Mouse (Mus musculus): ENCODE measurements around the gene Ttf1. TPM values are rescaled to one million over a fixed set of nuclear protein-coding genes. Genes with fewer than 3 reads are reported as not detected.
"Not testable (repeated sequence)": the region's sequence is repeated elsewhere in the genome, so short reads cannot be mapped to it uniquely, and the experiment has no call there.

Ttf1 gene
- polyA plus RNA-seq, 1 experiment from 2014 or later = 7.7 TPM

DNA sequence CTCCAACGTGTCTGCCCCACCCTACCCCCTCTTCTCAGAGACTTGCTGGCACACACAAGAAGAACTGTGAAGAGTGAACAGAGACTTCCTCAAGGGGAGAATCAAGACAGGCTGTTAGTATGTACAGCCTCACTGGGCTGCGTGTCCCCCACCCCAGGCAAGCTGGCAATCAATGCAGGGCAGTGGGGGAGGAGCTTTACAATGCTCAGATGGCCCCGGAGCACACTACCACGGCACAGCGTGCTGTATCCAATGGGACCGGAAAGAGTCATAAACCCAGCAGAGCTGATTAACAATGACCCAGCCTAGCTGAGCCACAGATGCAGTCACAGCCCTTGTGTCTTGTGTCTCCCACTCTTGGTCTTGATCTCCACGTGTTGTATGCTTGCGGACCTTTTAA lies 38.7 kb downstream of the Ttf1 start:
- Histone ChIP-seq H3K4me1 (ENCODE audit: control insufficient read depth, insufficient read depth, low read length) (no peaks in the 10 kb centered on the region), H3K4me2 (ENCODE audit: low read length) (no peak overlapping the region), H3K27ac (ENCODE audit: low read length) (no peak overlapping the region), H3K36me3 (ENCODE audit: control insufficient read depth, insufficient read depth, low read length) (no peaks in the 10 kb centered on the region), H3K9ac (ENCODE audit: low read depth, low read length) (no peak overlapping the region), H3K27me3 (ENCODE audit: control insufficient read depth, insufficient read depth, low read depth, low read length) (no peaks in the 10 kb centered on the region), H3K9me3 (replicated peaks; ENCODE audit: control insufficient read depth, low read length, poor library complexity, severe bottlenecking) (no peaks in the 10 kb centered on the region), H3K4me3 (ENCODE audit: low read depth, low read length) (no peak overlapping the region)
- ATAC-seq = no peak
- WGBS = 75% methylated on average over 8 of the region's 8 CpGs

DNA sequence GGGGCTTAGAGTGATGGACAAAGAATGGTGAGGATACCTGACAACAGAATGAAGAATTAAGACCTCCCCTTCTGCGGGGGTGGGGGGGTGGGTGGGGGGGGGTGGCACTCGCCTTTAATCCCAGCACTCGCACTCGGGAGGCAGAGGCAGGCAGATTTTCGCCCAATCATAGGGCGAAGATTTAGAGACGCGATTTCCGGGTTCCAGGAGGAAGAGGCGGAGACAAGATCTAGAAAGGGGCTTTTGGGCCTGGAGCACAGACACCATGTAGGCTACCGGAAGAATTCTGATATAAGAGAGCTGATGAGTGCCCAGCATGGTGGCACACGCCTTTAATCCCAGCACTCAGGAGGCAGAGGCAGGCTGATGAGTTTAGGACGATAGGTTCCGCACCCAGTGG lies 39.6 kb downstream of the Ttf1 start:
- WGBS = 92% methylated on average over 14 of the region's 14 CpGs
- H3K4me1 ChIP-seq (ENCODE audit: control insufficient read depth, insufficient read depth, low read length) = no peaks in the 10 kb centered on the region
- no peak overlapping the region for H3K9ac ChIP-seq (ENCODE audit: low read depth, low read length)
- no peaks in the 10 kb centered on the region for H3K36me3 ChIP-seq (ENCODE audit: control insufficient read depth, insufficient read depth, low read length)
- H3K27me3 ChIP-seq (ENCODE audit: control insufficient read depth, insufficient read depth, low read depth, low read length) = no peaks in the 10 kb centered on the region
- no peak for ATAC-seq
- H3K27ac ChIP-seq (ENCODE audit: low read length) = no peak overlapping the region
- H3K4me3 ChIP-seq (ENCODE audit: low read depth, low read length) = no peak overlapping the region
- H3K9me3 ChIP-seq (replicated peaks; ENCODE audit: control insufficient read depth, low read length, poor library complexity, severe bottlenecking) = no peaks in the 10 kb centered on the region
- no peak overlapping the region for H3K4me2 ChIP-seq (ENCODE audit: low read length)

DNA sequence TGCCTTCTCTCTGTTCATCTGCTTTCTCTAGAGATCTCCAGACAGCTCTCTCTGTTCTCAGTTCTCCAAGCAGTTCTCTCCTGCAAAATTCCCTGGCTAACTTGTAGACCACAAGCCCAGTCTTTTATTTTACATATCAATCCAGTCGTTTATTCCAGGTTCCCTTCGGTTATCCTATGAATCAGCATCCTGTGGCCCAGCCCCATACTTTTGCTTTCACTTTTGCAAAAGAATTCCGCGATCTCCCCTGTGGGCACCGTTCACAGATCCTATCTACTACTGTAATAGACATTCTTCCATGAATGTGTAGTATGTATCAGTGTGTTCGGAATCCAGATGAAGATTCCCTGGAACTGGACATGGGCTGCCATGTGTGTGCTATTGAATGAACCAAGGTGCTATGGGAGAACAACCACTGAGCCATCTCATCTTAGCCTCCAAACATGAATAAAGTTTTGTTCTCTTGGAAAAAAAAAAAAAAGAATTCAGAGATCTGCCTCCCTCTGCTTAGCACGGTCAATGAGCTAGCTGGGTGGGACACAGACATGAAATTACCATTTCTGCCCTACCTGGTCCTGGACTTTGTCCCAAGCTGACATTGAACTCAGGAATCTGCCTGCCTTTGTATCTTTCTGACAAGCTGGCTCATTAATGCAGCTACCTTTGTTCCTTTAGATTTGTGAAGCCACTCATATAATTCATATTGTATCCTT lies 40.9 kb downstream of the Ttf1 start:
- Histone ChIP-seq H3K27ac (ENCODE audit: low read length) (no peak overlapping the region), H3K4me1 (ENCODE audit: control insufficient read depth, insufficient read depth, low read length) (no peaks in the 10 kb centered on the region), H3K4me3 (ENCODE audit: low read depth, low read length) (no peak overlapping the region), H3K36me3 (ENCODE audit: control insufficient read depth, insufficient read depth, low read length) (no peaks in the 10 kb centered on the region), H3K9me3 (replicated peaks; ENCODE audit: control insufficient read depth, low read length, poor library complexity, severe bottlenecking) (no peaks in the 10 kb centered on the region), H3K9ac (ENCODE audit: low read depth, low read length) (no peak overlapping the region), H3K4me2 (ENCODE audit: low read length) (no peak overlapping the region), H3K27me3 (ENCODE audit: control insufficient read depth, insufficient read depth, low read depth, low read length) (no peaks in the 10 kb centered on the region)
- WGBS = 82% methylated on average over 7 of the region's 7 CpGs
- ATAC-seq = no peak

DNA sequence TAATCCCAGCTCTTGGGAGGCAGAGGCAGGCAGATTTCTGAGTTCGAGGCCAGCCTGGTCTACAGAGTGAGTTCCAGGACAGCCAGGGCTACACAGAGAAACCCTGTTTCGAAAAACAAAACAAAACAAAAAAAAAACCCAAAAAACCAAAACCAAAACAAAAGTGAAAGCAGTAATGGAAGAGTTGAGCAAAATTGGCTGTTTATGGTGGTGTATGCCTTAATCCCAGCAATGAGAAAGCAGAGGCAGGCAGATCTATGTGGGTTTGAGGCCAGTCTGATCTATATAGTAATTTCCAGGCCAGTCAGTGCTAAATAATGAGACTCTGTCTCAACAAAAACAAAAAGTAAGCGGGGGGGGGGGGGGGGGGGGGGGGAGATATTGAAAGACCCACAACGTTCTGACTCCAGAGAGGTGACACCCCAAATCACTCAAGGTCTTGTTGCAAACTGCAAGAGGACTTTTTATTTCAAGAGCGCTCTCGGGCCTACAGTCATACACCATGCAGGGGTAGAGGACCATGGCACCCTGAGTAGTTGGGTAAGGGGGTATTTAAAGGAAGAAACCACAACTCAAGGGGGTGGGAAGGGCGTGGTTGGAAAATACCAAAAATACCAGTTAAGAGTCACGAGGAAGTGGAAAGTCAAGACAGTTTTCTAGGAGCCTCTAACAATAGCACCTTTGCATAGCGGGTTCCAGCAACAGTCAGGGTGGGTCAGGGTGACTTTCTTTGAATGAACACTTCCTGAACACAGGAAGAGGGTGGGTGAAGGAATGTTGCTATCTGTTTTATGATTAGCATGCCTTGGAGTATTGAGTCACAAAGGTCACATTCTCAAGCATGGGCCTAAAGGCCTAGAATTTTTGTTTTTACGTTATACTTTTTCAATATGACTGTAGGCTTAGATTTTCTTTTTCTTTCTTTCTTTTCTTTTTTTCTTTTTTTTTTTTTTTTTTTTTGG lies 42.6 kb downstream of the Ttf1 start:
- 83% methylated on average over 9 of the region's 10 CpGs for WGBS

DNA sequence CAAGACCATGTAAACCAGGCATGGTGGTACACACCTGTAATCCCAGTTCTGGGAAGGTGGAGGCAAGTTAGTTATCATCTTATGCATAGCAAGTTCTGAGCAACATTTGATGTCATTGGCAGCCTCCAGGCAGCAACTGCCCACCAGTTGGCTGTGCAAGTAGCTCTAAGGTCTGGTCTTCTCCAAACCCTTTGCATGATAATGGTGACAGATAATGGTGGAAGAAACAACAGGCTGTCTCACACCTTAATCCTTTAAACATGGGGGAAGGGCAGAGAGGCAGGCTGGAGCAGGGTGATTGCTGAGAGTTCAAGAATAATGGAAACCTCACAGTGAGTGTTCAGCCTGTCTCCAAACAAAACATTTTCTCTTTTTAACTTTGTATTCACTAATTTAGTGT lies 60.9 kb downstream of the Ttf1 start:
- no peak overlapping the region for H3K27ac ChIP-seq (ENCODE audit: low read length)
- H3K4me3 ChIP-seq (ENCODE audit: low read depth, low read length) = no peak overlapping the region
- H3K9me3 ChIP-seq (replicated peaks; ENCODE audit: control insufficient read depth, low read length, poor library complexity, severe bottlenecking) = no peaks in the 10 kb centered on the region
- H3K4me2 ChIP-seq (ENCODE audit: low read length) = no peak overlapping the region
- H3K27me3 ChIP-seq (ENCODE audit: control insufficient read depth, insufficient read depth, low read depth, low read length) = no peaks in the 10 kb centered on the region
- peaks cover under 1% of the 10 kb centered on the region for H3K4me1 ChIP-seq (ENCODE audit: control insufficient read depth, insufficient read depth, low read length)
- H3K9ac ChIP-seq (ENCODE audit: low read depth, low read length) = no peak overlapping the region
- no peak for ATAC-seq
- H3K36me3 ChIP-seq (ENCODE audit: control insufficient read depth, insufficient read depth, low read length) = no peaks in the 10 kb centered on the region

More for the DNA sequence above, 42.6 kb downstream of the Ttf1 start:
- H3K9me3 ChIP-seq (replicated peaks; ENCODE audit: control insufficient read depth, low read length, poor library complexity, severe bottlenecking); H3K4me3 ChIP-seq (ENCODE audit: low read depth, low read length); H3K27ac ChIP-seq (ENCODE audit: low read length); H3K4me1 ChIP-seq (ENCODE audit: control insufficient read depth, insufficient read depth, low read length); H3K9ac ChIP-seq (ENCODE audit: low read depth, low read length); ATAC-seq; H3K27me3 ChIP-seq (ENCODE audit: control insufficient read depth, insufficient read depth, low read depth, low read length); H3K4me2 ChIP-seq (ENCODE audit: low read length); H3K36me3 ChIP-seq (ENCODE audit: control insufficient read depth, insufficient read depth, low read length): not testable (repeated sequence)

DNA sequence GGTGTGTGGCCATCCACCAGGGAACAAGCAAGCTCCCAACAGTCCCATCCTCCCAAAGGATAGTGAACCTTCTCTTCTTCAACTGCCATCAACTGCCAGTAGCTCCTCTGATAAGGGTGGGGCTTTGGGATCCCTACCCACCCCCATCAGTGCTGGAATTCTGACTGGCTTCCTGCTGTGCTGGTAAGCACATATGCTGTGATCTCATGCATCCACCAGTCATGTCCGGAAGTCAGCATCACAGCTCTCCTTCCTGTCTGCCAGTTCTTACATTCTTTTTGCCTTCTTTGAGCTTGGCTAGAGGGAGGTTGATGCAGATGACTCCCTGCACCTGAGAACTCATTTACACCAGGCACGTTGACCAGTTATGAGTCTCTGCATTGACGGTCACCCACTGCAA lies 62.4 kb downstream of the Ttf1 start:
- no peaks in the 10 kb centered on the region for H3K9me3 ChIP-seq (replicated peaks; ENCODE audit: control insufficient read depth, low read length, poor library complexity, severe bottlenecking)
- H3K4me1 ChIP-seq (ENCODE audit: control insufficient read depth, insufficient read depth, low read length) = peaks cover 10% of the 10 kb centered on the region
- 86% methylated on average over 3 of the region's 3 CpGs for WGBS

DNA sequence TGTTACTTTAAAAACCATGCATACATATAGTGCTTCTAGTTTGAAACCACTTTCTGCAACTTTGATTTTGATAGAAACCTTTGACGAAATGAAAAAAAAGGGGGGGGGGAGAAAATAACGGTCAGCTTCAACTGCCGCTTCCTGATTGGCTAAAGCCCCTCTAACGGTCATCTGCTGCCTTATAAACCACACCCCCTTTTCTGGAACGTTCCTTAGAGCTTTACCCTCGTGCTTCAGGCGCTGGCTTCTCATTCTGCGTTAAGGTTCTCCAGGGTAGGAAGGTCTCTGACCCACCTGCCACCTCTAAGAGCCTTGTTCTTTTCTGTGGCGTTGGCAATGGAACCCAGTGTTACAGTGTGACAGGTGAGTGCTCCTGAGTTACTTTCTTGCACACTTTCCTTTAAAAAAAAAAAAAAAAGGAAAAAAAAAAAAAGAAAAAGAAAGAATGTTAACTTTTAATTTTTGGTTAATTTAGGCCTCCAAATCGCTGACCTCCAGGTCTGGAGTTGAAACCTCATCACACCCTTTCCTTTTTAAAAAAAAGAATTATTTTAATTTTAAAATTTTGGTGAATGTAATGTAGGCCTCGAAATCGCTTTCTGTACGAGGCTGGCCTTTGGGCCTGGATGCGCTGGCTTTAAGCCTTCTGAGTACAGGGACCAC lies 64.0 kb downstream of the Ttf1 start, which contains the start of gene Setx:
Gene Setx (plus strand): TSS at position 275 of the 663 bp plus-strand sequence.
- H3K4me2 ChIP-seq (ENCODE audit: low read length) = peak within 1 kb of the TSS; percentile 75
- H3K4me3 ChIP-seq (ENCODE audit: low read depth, low read length) = peak within 1 kb of the TSS; percentile 85
- H3K36me3 ChIP-seq (ENCODE audit: control insufficient read depth, insufficient read depth, low read length) = peaks cover 3% of the 10 kb centered on the region
- WGBS = 67% methylated on average over 14 of the region's 14 CpGs
- peak within 1 kb of the TSS; percentile 90 for H3K27ac ChIP-seq (ENCODE audit: low read length)
- H3K4me1 ChIP-seq (ENCODE audit: control insufficient read depth, insufficient read depth, low read length) = peaks cover 10% of the 10 kb centered on the region
- no peak for ATAC-seq
- H3K9me3 ChIP-seq (replicated peaks; ENCODE audit: control insufficient read depth, low read length, poor library complexity, severe bottlenecking) = no peaks in the 10 kb centered on the region
- no peaks in the 10 kb centered on the region for H3K27me3 ChIP-seq (ENCODE audit: control insufficient read depth, insufficient read depth, low read depth, low read length)
- H3K9ac ChIP-seq (ENCODE audit: low read depth, low read length) = peak within 1 kb of the TSS; percentile 89

More for the DNA sequence above, 62.4 kb downstream of the Ttf1 start:
- H3K27ac ChIP-seq (ENCODE audit: low read length) = no peak overlapping the region
- no peak overlapping the region for H3K4me2 ChIP-seq (ENCODE audit: low read length)
- no peaks in the 10 kb centered on the region for H3K36me3 ChIP-seq (ENCODE audit: control insufficient read depth, insufficient read depth, low read length)
- H3K4me3 ChIP-seq (ENCODE audit: low read depth, low read length) = no peak overlapping the region
- no peak for ATAC-seq
- no peaks in the 10 kb centered on the region for H3K27me3 ChIP-seq (ENCODE audit: control insufficient read depth, insufficient read depth, low read depth, low read length)
- H3K9ac ChIP-seq (ENCODE audit: low read depth, low read length) = no peak overlapping the region

DNA sequence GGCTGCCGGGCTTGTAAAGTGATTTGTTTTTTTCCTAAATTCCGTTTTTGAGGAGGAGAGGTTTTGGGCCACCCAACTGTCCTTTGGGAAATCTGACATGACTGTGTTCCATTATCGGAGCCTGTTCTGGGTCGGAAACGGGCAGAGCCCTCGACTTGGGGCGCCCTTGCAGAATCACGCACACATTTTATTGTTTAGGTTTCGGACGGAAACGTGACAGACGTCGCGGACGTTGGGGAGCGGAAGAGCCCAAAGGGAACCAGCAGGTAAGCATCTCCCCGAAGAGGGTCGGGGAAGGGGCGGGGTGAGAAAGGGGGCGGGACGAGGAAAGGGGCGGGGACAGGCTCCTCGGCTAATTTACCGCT lies 64.5 kb downstream of the Ttf1 start:
- ATAC-seq = no peak
- Histone ChIP-seq H3K4me2 (ENCODE audit: low read length) (peak overlapping the region; percentile 75), H3K9ac (ENCODE audit: low read depth, low read length) (peak overlapping the region; percentile 71), H3K27me3 (ENCODE audit: control insufficient read depth, insufficient read depth, low read depth, low read length) (no peaks in the 10 kb centered on the region), H3K27ac (ENCODE audit: low read length) (peak overlapping the region; percentile 90), H3K4me1 (ENCODE audit: control insufficient read depth, insufficient read depth, low read length) (peaks cover 10% of the 10 kb centered on the region), H3K9me3 (replicated peaks; ENCODE audit: control insufficient read depth, low read length, poor library complexity, severe bottlenecking) (no peaks in the 10 kb centered on the region), H3K36me3 (ENCODE audit: control insufficient read depth, insufficient read depth, low read length) (peaks cover 9% of the 10 kb centered on the region), H3K4me3 (ENCODE audit: low read depth, low read length) (peak overlapping the region; percentile 85)
- WGBS = 0% methylated on average over 18 of the region's 24 CpGs
